Mouse (Mus musculus) midbrain, embryonic 12.5 days (tissue): ENCODE measurements around the gene Krtap12-1. TPM values are rescaled to one million over a fixed set of nuclear protein-coding genes. Genes with fewer than 3 reads are reported as not detected.
"Not testable (repeated sequence)": the region's sequence is repeated elsewhere in the genome, so short reads cannot be mapped to it uniquely, and the experiment has no call there.

ENCODE experiments used
- ATAC-seq: fragments of 200-750 bp; cut with Nextera tagmentation; 2 replicates; pipeline ENCODE4 v1.8.0; 2017; ENCODE audit warnings: low read depth, moderate TSS enrichment, moderate library complexity; ENCODE audit not compliant: low FRiP score
- H3K27ac ChIP-seq: fragments of 300-500 bp; sonication (generic); replicated peaks from 2 replicates; pipeline ENCODE4 v1.5.1; 2016; ENCODE audit warnings: mild to moderate bottlenecking
- H3K27me3 ChIP-seq: fragments of 300-500 bp; sonication (generic); 2 replicates; pipeline ENCODE4 v1.6.1; 2016; ENCODE audit warnings: mild to moderate bottlenecking
- H3K36me3 ChIP-seq: fragments of 300-500 bp; sonication (generic); 2 replicates; pipeline ENCODE4 v1.6.1; 2016
- H3K4me1 ChIP-seq: fragments of 300-500 bp; sonication (generic); 2 replicates; pipeline ENCODE4 v1.6.1; 2016
- H3K4me2 ChIP-seq: fragments of 300-500 bp; sonication (generic); replicated peaks from 2 replicates; pipeline ENCODE4 v1.6.1; 2016; ENCODE audit warnings: mild to moderate bottlenecking, moderate library complexity
- H3K4me3 ChIP-seq: fragments of 300-500 bp; sonication (generic); 2 replicates; pipeline ENCODE4 v1.5.1; 2016; ENCODE audit warnings: mild to moderate bottlenecking
- H3K9ac ChIP-seq: fragments of 300-500 bp; sonication (generic); replicated peaks from 2 replicates; pipeline ENCODE4 v1.6.1; 2016; ENCODE audit warnings: mild to moderate bottlenecking, moderate library complexity
- H3K9me3 ChIP-seq: fragments of 300-500 bp; sonication (generic); 2 replicates; pipeline ENCODE4 v1.6.1; 2016; ENCODE audit warnings: mild to moderate bottlenecking
- WGBS: fragments of 180-500 bp; shearing (Covaris S2); methylation state at CpG from one replicate; pipeline ENCODE4 v1.1.7; 2016; 5-methylcytosine and 5-hydroxymethylcytosine counted together
- polyA plus RNA-seq: library from polyadenylated mRNA; unstranded; fragments of >200 nt; fragmentation: Nextera tagmentation; extraction: Ambion mirVana; gene quantifications from 2 replicates; pipeline ENCODE4 v1.2.1, GENCODE M21; 2016

Gene Krtap12-1
- polyA plus RNA-seq, 1 experiment from 2014 or later, result not detected

- H3K4me3 ChIP-seq, H3K9me3 ChIP-seq, ATAC-seq, H3K9ac ChIP-seq, H3K27me3 ChIP-seq, H3K4me2 ChIP-seq, H3K36me3 ChIP-seq, H3K4me1 ChIP-seq, H3K27ac ChIP-seq: not testable (repeated sequence)
- WGBS, result 85% methylated on average over 1 of the region's 1 CpGs
Observed at GRCm38 (mm10) chr10:77751254-77751653, 30.9 kb downstream of the Krtap12-1 start, which contains the start of gene Gm9736. TSS of gene Gm9736 (minus strand) at chr10:77751354.

- not testable (repeated sequence) for H3K9ac ChIP-seq, ATAC-seq, H3K27me3 ChIP-seq, H3K27ac ChIP-seq, H3K4me3 ChIP-seq, H3K36me3 ChIP-seq, H3K9me3 ChIP-seq, H3K4me1 ChIP-seq, H3K4me2 ChIP-seq
- WGBS, result 65% methylated on average over 3 of the region's 3 CpGs
Observed at GRCm38 (mm10) chr10:77752312-77752711, 31.9 kb downstream of the Krtap12-1 start.

GRCm38 (mm10) chr10:77753448-77753847 lies 33.0 kb downstream of the Krtap12-1 start:
- ATAC-seq, result no peak
- Histone ChIP-seq H3K4me1 (no peaks in the 10 kb centered on the region), H3K4me2 (no peak overlapping the region), H3K27me3 (no peaks in the 10 kb centered on the region), H3K4me3 (no peak overlapping the region), H3K27ac (no peak overlapping the region), H3K36me3 (no peaks in the 10 kb centered on the region), H3K9ac (no peak overlapping the region), H3K9me3 (no peaks in the 10 kb centered on the region)

GRCm38 (mm10) chr10:77759582-77759981 lies 39.2 kb downstream of the Krtap12-1 start, which contains the start of gene Gm3233:
TSS of gene Gm3233 (minus strand) at chr10:77759682.
- no CpG with 5 or more reads among the region's 1 CpGs for WGBS
- not testable (repeated sequence) for H3K4me2 ChIP-seq, H3K4me3 ChIP-seq, H3K27ac ChIP-seq, H3K9ac ChIP-seq, H3K36me3 ChIP-seq, H3K4me1 ChIP-seq, ATAC-seq, H3K27me3 ChIP-seq, H3K9me3 ChIP-seq

GRCm38 (mm10) chr10:77769727-77770126 lies 49.3 kb downstream of the Krtap12-1 start:
- Histone ChIP-seq H3K9ac (no peak overlapping the region), H3K4me3 (no peak overlapping the region), H3K4me2 (no peak overlapping the region), H3K4me1 (no peaks in the 10 kb centered on the region), H3K9me3 (no peaks in the 10 kb centered on the region), H3K27ac (no peak overlapping the region), H3K36me3 (no peaks in the 10 kb centered on the region), H3K27me3 (no peaks in the 10 kb centered on the region)
- WGBS, result 97% methylated on average over 1 of the region's 1 CpGs
- ATAC-seq, result no peak

Other genes starting within 250 kb of the Krtap12-1 start
- 46.4 and 46.5 TPM in 2 replicates for gene Fam207a, start 204.8 kb upstream of the Krtap12-1 start, polyA plus RNA-seq
- 0.81 and 0.98 TPM in 2 replicates for gene Itgb2, start 190.3 kb upstream of the Krtap12-1 start, polyA plus RNA-seq
- gene Pttg1ip, start 138.9 kb upstream of the Krtap12-1 start, polyA plus RNA-seq, result 62.4 and 69.4 TPM in 2 replicates
- gene Sumo3, start 114.5 kb upstream of the Krtap12-1 start, polyA plus RNA-seq, result 304 and 325 TPM in 2 replicates
- gene Gm49325, start 114.4 kb upstream of the Krtap12-1 start, polyA plus RNA-seq, result 7.7 and 19.3 TPM in 2 replicates
- 83.6 and 84.2 TPM in 2 replicates for gene Ube2g2, start 98.3 kb upstream of the Krtap12-1 start, polyA plus RNA-seq
- gene Tspear, start 34.0 kb upstream of the Krtap12-1 start, polyA plus RNA-seq, result 1.2 and 1.4 TPM in 2 replicates
- not detected in 2 replicates for gene Gm19402, start 29.8 kb upstream of the Krtap12-1 start, polyA plus RNA-seq
- gene Gm9508, start 23.4 kb upstream of the Krtap12-1 start, polyA plus RNA-seq, result not detected in 2 replicates
- not detected in 2 replicates for gene Gm10272, start 14.0 kb upstream of the Krtap12-1 start, polyA plus RNA-seq
- not detected in 2 replicates for gene Gm10024, start 9.1 kb upstream of the Krtap12-1 start, polyA plus RNA-seq
- gene Gm10142, start 4.8 kb upstream of the Krtap12-1 start, polyA plus RNA-seq, result not detected in 2 replicates
- not detected in 2 replicates for gene Gm10100, start 5.9 kb downstream of the Krtap12-1 start, polyA plus RNA-seq
- not detected in 2 replicates for gene Gm18596, start 22.0 kb downstream of the Krtap12-1 start, polyA plus RNA-seq
- not detected in 2 replicates for gene Gm9736, start 30.8 kb downstream of the Krtap12-1 start, polyA plus RNA-seq
- gene Gm3233, start 39.1 kb downstream of the Krtap12-1 start, polyA plus RNA-seq, result not detected in 2 replicates
- not detected in 2 replicates for gene Gm3238, start 50.7 kb downstream of the Krtap12-1 start, polyA plus RNA-seq
- not detected in 2 replicates for gene Gm7138, start 56.3 kb downstream of the Krtap12-1 start, polyA plus RNA-seq
- gene Gm3250, start 61.9 kb downstream of the Krtap12-1 start, polyA plus RNA-seq, result not detected in 2 replicates
- gene Gm7137, start 67.6 kb downstream of the Krtap12-1 start, polyA plus RNA-seq, result not detected in 2 replicates
- not detected in 2 replicates for gene Gm9639, start 74.5 kb downstream of the Krtap12-1 start, polyA plus RNA-seq
- gene Gm19668, start 78.5 kb downstream of the Krtap12-1 start, polyA plus RNA-seq, result not detected in 2 replicates
- gene Gm9507, start 91.2 kb downstream of the Krtap12-1 start, polyA plus RNA-seq, result not detected in 2 replicates
- not detected in 2 replicates for gene Gm2696, start 94.1 kb downstream of the Krtap12-1 start, polyA plus RNA-seq
- not detected in 2 replicates for gene Krtap10-4, start 106.5 kb downstream of the Krtap12-1 start, polyA plus RNA-seq
- not detected in 2 replicates for gene Krtap10-10, start 115.3 kb downstream of the Krtap12-1 start, polyA plus RNA-seq
- gene Gm36176, start 126.2 kb downstream of the Krtap12-1 start, polyA plus RNA-seq, result not detected in 2 replicates
- not detected in 2 replicates for gene Gm10318, start 132.3 kb downstream of the Krtap12-1 start, polyA plus RNA-seq
- not detected in 2 replicates for gene Gm3285, start 141.4 kb downstream of the Krtap12-1 start, polyA plus RNA-seq
- gene Lrrc3, start 181.9 kb downstream of the Krtap12-1 start, polyA plus RNA-seq, result 5.3 and 5.6 TPM in 2 replicates
- gene Trpm2, start 250.0 kb downstream of the Krtap12-1 start, polyA plus RNA-seq, result 1.2 and 1.5 TPM in 2 replicates